Mouse (Mus musculus) liver, embryonic 14.5 days (tissue): ENCODE measurements around the gene Mroh8.

Source experiments
- CTCF ChIP-seq: IDR thresholded peaks from 2 replicates; pipeline ENCODE4 v1.5.1; 2016; ENCODE audit warnings: antibody characterized with exemption, low read depth, control low read depth
- EP300 ChIP-seq: IDR thresholded peaks from 2 replicates; pipeline ENCODE4 v1.6.1; 2016; ENCODE audit warnings: antibody characterized with exemption, low read depth

GRCm38 (mm10) chr2:157203026-157203425 is 76.3 kb downstream of the Mroh8 start:
- TF ChIP-seq CTCF (no peak), EP300 (no peak)
